Mouse (Mus musculus): Measurements from ENCODE around the gene Gm44503.
A peak's percentile ranks its signal among the peaks of the same experiment; 100 is the strongest.

Gene Gm44503

DNA sequence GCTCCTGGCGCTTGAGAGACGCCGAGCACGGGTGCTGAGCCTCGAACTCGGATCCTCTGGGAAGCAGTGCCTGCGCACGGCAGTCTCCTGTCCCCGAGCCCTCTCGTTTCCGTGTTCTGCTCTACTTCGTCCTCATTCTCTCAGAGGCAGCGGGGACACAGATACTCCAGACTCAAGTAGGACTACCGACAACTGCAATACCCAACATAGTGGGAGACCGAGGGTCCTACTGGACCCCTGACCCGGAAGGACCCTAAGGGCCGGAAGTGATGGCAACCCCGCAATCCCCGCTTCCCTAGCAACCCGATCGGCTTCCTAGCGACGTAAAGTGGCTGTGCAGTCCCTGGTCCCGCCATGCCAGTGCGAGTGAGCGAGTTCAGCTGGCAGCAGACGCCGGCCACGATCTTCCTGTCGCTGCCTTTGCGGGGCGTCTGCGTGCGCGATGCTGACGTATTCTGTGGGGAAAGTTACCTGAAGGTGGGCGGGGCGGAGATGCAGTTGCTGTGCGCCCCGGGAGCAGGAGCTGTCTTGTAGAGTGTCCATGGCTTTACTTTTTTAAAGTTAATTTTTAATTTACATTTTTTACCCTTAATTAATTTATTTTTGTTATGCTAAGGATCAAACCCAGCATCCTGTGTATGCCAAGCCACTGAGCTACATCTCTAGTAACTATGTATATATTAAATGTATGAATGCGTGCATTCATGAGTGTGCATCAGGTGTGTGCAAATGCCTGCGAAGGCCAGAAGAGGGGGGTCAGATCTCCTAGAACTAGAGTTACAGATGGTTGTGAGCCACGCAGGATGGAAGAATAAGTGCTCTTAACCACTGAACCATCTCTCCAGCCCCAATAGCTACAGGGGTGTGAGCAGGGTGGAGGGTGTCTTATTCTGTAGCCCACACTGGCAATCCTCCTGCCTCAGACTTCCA lies at the start of gene Gm44503, which contains the start of gene Dyx1c1:
Gene Gm44503, plus strand, starts transcription at position 332 of the 930 bp plus-strand sequence.
Gene Dyx1c1, plus strand, starts transcription at position 265 of the 930 bp plus-strand sequence.
- peak; percentile 65 to 66 for DNase-seq

DNA sequence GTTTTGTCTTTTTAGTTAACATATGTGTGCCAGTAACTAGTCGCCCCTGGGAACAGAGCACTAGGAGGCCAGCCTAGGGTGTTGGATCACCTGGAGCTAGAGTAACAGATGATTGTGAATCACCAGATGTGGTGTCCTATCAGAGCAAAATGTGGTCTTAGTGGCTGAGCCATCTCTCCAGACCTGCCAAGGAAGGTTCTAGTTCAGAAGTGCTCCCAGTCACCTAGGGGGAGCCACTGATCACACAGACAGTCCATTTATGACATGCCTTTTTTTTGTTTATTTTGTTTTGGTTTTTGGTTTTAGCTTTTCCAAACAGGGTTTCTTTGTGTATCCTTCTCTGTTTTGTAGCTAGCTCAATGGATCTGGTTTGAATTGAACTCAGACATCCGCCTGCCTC lies 47.3 kb upstream of the Gm44503 start:
- DNase-seq, result no peak

DNA sequence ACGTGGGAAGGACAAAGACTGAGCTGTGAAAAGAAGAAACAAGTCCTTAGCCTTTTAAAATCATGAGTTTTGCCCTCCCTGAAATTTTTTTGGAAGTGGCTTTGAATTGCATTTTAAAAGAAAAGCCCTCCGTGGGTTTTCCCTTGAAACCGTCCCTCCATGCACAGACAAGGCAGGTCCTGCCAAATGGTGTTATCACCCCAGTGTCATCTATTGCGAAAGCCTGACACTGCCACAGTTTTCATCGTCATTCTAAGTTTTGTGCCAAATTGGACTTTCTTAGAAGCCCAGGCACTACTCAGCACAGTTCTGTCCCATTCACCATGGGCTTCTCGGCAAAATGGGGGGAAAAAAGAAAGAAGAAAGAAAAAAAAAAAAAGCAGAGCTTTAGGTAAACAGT lies 45.1 kb upstream of the Gm44503 start:
- no peak for DNase-seq

DNA sequence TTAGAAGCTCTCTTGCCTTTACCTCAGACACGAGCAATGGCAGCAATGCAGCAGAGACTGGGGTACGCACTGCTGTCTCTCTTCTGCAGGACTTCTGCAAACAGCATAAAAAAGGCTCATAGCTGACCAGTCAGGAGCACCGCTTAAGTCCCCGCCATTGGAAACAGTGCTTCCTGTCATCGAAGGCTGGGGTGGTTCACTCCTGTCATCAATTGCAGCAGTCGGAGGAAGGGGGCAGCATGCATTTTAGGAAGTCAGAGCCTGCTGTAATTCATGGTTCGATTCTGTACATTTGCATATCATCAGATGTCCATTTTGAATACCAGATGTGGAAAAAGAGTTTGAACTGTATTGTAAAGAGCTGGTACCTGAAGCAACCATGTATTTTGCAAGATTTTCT lies 42.9 kb upstream of the Gm44503 start:
- DNase-seq, result no peak

DNA sequence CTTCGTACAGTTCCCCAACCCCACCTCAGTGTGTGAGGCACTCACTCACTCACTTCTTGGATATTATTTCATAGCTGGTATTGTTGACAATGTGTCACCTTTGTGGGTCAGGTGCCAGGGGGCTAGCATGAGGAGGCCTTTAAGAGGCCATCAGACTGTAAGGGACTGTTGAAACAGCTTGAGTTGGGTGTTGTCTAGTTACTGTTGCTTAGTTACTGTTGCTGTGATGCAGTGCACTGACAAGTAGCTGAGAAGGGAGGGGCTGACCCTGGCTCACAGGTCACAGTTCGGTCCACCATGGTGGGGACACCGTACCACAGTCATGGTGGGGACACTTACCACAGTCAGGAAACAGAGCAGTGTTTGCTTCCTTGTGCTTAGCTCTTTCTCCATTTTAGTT lies 35.6 kb upstream of the Gm44503 start:
- no peak for DNase-seq

DNA sequence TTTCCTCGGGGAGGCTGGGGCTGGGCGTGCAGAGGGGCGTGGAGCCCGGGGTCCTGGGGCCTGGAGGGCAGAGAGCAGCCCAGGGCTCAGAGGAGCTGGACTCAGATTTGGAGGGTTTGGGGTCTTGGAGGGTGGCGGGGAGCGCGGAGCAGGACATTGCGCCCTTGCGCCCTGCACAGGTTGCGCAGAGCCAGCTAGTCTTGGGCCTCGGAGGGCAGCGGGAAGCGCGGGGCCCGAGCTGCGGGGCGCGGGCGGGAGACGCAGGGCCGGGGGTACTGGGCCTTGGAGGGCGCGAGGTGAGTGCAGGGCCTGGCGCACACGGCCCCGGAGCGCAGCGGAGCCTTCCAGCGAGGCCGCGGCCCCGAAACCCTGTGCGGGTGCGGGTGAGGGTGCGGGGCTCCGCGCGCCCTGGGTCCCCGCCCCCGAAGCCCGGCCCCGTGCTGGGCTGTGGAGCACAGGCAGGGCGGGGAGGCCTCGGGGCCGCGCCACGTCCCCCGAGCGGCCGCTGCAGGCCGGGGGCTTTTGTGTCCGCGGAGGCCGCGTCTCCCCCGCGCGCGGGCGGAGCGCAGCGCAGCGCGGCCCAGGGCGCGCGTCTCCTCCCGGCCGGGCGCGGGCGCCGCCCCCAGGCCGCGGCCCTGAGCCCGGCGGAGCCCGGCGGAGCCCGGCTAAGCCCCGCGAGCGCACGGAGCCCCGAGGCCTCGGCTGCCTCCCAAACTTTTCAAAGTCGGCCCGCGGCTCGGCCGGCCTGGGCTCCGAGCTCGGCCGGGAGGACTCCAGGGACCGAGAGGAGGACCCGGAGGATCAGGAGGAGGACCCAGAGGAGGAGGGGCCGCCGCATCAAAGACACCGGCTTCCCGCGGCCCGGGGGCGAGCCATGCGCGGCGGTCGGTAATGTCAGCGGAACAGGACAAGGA lies 33.4 kb upstream of the Gm44503 start, which contains the start of gene Pygo1:
Gene Pygo1, plus strand, starts transcription at position 625 of the 914 bp plus-strand sequence.
- DNase-seq, result peak in 1 of 2 experiments; percentile 4

DNA sequence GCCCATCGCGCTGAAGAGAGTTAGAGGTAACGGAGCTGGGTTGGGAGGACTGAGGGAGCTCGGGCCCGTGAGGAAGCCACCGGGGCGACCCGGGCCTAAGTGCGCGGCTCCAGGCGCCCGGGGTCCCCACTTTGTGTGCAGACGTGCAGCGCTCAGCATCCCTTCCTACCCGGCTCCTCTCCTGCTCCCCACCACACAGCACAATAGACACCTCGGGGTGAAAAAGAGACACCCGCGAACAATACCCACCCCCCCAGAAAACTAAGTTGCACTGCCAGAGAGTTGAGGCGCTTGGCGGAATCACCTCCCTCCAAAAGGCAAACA lies 32.8 kb upstream of the Gm44503 start:
- no peak for DNase-seq

DNA sequence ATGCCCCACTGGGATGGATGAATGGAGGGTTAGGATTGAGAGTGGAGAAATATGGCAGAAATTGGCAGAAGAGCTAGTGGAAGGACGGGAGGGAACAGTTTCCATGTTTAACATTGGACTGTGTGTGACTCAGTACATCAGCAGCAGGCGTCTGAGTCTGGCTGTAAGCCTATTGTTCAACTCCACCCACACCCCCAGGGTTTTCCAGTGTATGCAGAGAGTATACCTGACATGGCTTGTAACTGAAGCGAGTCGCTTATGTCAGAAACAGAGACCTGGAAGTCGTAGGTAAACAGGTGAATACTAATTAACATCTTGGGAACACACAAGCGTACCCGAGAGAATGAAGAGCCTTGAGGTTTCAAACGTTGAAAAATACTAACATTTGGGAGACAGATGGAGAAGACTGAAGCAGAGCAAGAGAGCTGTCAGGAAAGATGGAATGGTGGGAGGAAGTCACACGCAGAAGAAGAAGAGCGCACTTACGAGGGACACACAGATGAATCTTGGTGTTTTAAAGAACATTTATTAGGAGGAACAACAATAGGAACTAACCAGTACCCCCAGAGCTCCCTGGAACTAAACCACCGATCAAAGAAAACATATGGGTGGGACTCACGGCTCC lies 27.4 kb upstream of the Gm44503 start:
- no peak for DNase-seq

DNA sequence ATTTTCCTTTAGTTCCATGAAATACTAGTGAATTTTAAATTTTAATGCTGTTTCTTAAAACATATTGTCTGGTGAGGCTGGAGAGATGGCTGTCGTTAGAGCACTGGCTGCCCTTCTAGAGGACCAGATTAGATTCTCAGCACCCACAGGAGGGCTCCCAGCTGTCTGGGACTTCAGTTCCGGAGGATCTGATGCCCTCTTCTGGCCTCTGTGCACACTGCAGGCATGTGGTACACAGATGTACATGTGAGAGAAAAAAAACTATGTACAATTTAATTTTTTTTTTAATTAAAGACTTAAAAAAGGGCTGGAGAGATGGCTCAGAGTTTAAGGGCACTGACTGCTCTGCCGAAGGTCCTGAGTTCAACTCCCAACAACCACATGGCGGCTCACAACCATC lies 23.3 kb upstream of the Gm44503 start:
- DNase-seq, result no peak

DNA sequence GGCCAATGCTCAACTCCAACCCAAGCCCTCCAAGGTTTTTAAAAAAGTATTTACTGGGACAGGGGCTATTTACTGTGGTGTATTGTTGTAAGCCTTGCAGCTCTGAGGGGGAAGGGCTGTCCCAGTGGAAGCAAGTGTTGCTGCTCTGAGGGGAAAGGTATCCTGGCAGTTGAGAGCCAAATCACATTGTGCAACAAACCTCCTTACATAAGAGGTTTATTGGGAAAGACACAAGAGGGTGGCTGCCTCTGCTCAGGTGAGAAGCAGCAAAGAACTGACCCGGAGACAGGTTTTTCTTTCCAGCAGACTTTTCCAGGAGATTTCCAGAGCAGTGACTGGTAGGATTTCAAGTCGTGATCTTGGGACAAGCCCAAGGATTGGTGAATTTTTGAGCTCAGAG lies 22.4 kb upstream of the Gm44503 start:
- no peak for DNase-seq

DNA sequence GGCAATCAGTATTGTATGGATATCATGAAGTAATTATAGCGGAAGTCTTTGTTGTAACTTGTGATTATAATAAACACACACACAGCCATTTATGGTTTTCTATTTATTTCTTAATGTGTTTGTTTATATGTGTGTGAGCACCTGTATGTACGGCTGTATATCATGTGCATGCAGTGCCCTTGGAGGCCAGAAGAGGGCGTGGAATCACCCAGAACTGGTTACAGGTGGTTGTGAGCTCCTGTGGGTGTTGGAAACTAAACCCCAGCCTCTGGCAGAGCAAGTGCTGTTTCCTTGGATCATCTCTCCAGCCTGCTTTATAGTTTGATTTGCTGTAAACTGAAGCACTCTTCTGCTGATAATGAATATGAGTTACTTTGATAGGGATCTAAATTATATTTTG lies 15.2 kb upstream of the Gm44503 start:
- DNase-seq, result no peak

DNA sequence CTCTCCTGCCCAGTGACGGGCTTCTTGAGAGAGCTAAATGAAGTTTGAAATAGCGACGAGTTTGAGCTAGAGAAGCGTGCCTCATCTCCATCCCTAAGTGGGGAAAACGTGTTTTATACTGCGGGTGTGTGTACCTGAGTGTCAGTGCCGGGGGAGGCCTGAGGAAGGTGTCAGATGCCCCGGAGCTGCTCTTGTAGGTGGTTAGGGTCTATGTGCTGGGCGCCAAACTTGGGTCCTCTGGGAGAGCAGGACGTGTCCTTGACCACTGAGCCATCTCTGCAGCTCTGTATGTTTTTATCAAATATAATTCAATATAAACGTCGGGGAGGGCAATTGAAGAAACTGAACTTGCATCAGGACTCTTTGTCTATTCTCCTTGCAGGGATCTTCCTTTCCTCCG lies 14.4 kb upstream of the Gm44503 start:
- no peak for DNase-seq

DNA sequence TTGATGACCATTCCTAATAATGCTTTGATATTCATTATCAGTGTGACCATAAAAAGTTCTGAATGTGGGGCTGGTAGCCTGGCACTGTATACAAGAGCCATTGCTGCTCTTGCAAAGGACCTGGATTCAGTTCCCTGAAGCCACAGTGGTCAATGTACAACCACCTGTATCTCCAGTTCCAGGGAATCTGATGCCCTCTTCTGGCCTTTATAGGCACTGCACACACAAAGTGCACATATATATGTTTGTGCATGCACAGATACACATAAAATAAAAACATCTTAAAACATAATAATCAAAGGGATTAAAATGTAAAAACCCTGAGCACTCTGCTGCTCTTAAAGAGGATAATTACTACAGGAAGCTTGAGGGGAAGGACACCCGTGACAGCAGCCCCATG lies 11.6 kb upstream of the Gm44503 start:
- no peak for DNase-seq

DNA sequence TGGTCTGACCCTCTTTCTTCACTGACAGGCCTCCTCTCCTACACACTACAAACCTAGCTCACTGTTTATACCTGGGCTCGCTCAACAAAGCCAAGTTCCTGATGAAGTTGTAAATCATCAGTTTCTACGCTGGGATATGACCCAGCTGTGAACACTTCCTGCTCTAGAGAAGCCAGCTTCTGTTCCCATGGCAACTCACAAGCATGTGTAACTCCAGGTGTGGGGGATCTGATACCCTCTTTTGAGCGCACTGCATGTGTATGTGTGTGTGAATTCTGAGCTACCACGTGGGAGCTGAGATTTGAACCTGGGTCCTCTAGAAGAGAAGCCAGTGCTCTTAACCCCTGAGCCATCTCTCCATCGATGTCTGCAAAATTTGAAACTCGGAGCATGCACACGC lies 9.1 kb upstream of the Gm44503 start:
- DNase-seq, result no peak

DNA sequence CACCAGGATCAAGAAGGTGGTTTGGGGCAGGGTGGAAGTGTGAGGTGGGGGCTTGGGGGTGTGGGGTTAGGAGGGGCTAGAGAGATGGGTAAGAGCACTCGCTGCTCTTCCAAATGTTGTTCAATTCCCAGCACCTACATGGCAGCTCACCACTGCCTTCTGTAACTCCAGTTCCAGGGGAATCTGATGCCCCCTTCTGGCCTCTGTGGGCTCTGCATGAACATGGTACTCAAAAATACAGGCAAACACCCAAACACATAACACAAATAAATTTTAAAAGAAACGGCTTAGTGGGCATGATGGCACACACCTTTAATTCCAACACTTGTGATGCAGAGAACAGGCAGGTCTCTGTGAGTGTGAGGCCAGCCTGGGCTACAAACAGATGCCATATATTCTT lies 3.9 kb upstream of the Gm44503 start:
- DNase-seq, result no peak

DNA sequence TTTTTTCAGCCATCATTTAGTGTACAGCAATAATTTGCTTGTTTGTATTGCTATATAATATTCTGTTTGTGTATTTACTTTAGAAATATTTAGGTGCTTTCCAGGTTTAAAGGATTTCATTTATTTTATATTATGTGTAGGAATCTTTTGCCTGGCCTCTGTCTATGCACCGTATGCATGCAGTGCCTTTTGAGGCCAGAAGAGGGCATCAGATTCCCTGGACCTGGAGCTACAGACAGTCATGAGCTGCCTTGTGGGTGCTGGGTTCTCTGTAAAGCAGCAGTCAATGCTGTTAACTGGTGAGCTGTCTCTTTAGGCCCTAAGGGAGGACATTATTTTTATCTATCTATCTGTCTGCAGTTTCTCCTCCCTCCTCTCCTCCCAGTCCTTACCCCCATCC lies 3.1 kb upstream of the Gm44503 start:
- DNase-seq, result peak in 1 of 2 experiments; percentile 38

DNA sequence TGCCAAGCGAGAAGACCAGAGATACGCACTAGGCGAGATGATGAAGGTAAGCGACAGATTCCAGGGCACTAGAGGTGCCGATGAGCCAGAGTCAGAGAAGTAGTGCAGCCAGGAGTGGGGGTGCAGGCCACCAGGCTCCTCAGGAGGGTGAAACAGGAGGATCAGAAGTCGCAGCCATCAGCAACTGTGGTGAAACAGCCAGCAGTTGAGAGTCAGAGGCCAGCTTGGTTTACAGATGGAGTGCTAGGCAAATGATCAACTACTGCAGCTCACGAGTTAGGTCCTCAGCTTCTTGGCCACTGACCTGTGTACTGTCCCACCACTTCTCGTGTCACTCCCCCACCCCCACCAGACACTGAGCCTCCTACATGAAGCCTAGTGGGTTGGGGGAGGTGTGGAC lies 2.7 kb downstream of the Gm44503 start:
- DNase-seq, result no peak

DNA sequence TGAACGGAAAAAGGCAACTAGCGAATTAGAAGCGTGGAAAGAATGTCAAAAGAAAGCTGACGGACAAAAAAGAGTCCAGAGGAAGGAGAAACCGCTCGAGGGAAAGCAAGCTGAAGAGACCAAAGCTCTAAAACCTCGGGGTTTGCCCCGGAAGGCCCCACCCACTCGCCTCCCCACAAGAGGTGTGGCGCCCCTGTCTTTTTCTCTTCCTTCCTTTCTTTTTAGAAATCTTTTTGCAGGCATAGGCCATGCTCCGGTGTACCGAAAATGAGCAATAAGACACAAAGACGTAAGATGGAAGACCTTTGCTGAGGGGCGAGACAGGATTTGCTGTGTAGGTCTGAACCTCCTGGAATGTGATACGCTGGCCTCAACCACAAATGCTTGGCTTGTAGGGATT lies 3.3 kb downstream of the Gm44503 start:
- DNase-seq, result peak; percentile 39 to 42

DNA sequence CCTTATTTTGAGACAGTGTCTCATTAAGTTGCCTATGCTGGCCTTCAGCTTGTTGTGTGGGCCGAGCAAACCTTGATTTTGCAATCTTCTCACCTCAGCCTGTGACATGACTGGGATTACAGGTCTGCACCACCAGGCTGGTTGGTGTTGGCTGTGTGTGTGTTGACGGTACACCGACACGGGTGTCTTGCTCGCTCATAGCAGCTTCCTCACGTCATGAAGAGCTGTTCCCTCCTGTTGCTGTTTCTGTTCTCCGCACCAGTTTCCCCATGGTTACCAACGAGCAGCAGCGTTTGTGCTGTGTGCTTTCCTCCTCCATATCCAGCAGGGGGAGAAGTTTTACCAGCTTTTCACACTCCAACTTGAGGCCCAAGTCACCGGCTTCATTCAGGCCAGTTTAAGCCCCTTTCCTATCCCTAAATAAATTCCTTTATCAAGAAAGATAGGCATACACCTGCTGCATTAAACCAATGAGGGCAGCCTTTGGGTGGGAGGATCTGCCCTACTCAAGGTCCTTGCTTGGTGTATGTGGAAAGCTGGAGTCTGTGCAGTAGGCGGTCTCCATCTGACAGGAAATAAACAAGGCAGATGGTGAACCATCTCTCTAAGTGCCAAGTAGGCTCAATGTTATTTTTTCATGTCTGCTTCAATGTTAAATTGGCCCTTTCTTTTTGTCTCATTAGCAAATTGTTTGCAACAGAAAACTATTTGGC lies 9.9 kb downstream of the Gm44503 start:
- peak; percentile 13 to 28 for DNase-seq

DNA sequence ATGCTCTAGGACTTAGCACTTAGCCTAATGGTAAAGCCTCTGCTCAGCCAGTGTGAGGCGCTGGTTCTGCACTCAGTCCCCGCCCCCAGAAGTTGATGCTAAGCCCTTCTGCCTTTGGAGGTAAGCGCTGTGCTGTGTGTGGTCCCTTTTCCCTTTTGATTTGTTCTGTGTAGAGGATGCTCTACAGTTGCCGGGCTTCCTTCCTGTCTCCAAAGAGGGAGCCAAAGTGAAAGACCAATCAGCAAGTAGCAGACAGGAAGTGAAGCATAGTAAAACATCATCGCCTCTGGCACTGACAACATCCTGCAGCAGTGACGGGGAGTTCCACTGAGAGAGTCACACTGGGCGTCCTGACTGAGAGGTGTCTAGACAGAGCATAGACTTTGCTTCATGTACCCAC lies 11.2 kb downstream of the Gm44503 start:
- DNase-seq, result no peak

DNA sequence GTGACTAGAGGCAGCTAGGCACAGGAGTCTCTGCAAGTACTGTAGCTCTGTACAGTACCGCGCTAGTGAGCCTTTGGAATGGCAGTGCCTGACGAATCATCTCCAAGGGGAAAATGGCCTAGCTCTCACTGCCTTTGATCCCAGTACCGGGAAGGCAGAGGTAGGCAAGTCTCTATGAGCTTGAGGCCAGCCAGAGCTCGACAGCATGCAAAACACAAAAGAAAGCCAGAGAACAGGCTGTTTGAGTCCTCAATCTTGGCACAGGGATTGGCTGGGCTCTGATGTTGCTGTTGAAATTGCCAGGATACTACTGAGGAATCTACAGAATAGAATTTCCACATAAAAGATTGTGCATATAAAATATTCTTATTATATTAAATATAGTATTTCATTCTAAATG lies 13.8 kb downstream of the Gm44503 start:
- DNase-seq, result no peak

DNA sequence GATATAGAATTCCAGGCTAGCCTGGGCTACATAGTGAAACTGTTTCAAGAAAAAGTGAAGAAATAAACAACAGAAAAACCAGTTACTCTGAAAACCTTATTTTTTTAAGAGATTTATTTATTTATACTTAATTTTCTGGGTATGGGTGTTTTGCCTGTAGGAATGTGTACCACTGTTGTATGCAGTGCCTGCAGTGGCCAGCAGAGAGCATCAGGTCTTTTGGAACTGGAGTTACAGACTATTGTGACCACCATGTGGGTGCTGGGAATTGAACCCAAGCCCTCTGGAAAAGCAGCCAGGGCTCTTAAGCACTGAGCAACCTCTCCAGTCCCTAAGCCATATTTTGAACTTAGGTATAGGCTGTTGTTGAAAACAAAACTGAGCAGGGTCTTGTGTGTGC lies 14.3 kb downstream of the Gm44503 start:
- no peak for DNase-seq

DNA sequence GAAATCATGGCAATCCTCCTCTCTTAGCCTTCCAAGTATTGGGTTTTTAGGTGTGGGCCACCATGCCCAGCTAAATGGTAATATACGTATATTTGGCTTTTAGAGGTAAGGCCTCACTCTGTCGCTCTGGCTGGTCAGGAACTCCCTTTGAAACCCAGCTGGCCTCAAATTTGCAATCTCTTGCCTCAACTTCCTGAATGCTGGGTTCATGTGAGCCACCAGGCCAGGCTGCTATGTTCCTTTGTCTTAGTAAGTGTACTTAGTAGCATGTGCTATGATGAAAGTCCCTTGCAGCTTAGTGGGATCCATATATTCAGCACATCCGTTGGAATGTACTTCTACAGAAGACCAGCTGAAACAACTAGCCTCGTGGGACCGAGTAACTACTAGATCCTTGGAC lies 16.1 kb downstream of the Gm44503 start:
- DNase-seq, result no peak
